Mouse (Mus musculus) neutrophil, adult 65 days (primary cell): ENCODE measurements around the gene Nrk. TPM values are rescaled to one million over a fixed set of nuclear protein-coding genes. Genes with fewer than 3 reads are reported as not detected.

Experiments
- total RNA-seq: library from RNA; stranded (reverse); gene quantifications from 2 replicates; pipeline ENCODE4 v1.2.4, GENCODE M21; 2023

Nrk gene
- not detected in 2 replicates for total RNA-seq

GRCm38 (mm10) chrX:138914041-138914776 lies at the start of gene Nrk:
Gene Nrk, plus strand, starts transcription at chrX:138914430.

Other genes starting within 250 kb of the Nrk start
- gene Serpina7, start 170.8 kb downstream of the Nrk start, total RNA-seq, result not detected in 2 replicates
- not detected in 2 replicates for gene 4930513O06Rik, start 171.8 kb downstream of the Nrk start, total RNA-seq